Mouse (Mus musculus) cerebellum, adult 2 months (tissue): Measurements from ENCODE around the gene Chmp3. TPM values are rescaled to one million over a fixed set of nuclear protein-coding genes. Genes with fewer than 3 reads are reported as not detected.

Source experiments
- DNase-seq, 2 experiments: peaks; one replicate each; pipeline ENCODE4 v3.0.0; 2021
- H3K27ac ChIP-seq: fragments of 200-500 bp; 2 replicates; pipeline ENCODE4 v1.5.1; 2012; ENCODE audit warnings: low read length, control low read depth, inconsistent platforms; ENCODE audit not compliant: insufficient read depth
- H3K27me3 ChIP-seq: fragments of 200-500 bp; 2 replicates; pipeline ENCODE4 v1.6.1; 2012; ENCODE audit warnings: inconsistent platforms, mild to moderate bottlenecking, low read length, moderate library complexity; ENCODE audit not compliant: control insufficient read depth, insufficient read depth
- H3K4me1 ChIP-seq: fragments of 200-500 bp; 2 replicates; pipeline ENCODE4 v1.6.1; 2011; ENCODE audit warnings: low read length; ENCODE audit not compliant: control insufficient read depth, insufficient read depth
- H3K4me3 ChIP-seq: fragments of 200-500 bp; replicated peaks from 2 replicates; pipeline ENCODE3; 2011; ENCODE audit warnings: mild to moderate bottlenecking, low read depth, low read length, control low read depth; ENCODE audit not compliant: insufficient read depth
- CTCF ChIP-seq: fragments of 200-500 bp; IDR thresholded peaks from 2 replicates; pipeline ENCODE4 v1.5.1; 2011; ENCODE audit warnings: low read depth, mild to moderate bottlenecking, control low read depth, low read length, moderate library complexity, borderline replicate concordance; ENCODE audit not compliant: insufficient read depth
- POLR2A ChIP-seq: fragments of 200-500 bp; IDR thresholded peaks from 2 replicates; pipeline ENCODE4 v1.6.1; 2011; ENCODE audit warnings: low read length, control low read depth, borderline replicate concordance; ENCODE audit not compliant: insufficient read depth
- WGBS: fragments of 180-500 bp; shearing (Covaris S2); methylation state at CpG from one replicate; pipeline ENCODE4 v1.1.7; 2018; 5-methylcytosine and 5-hydroxymethylcytosine counted together
- polyA plus RNA-seq: library from polyadenylated mRNA; depleted of rRNA; stranded (reverse); fragments of >200 nt; gene quantifications from 2 replicates; pipeline ENCODE4 v1.2.3, GENCODE M21; 2012; rRNA removed

Gene Chmp3
- 115 and 125 TPM in 2 replicates for polyA plus RNA-seq

- peak within 1 kb of the TSS; percentile 99 for H3K27ac ChIP-seq
- TF ChIP-seq POLR2A (peak; percentile 66; the same call in 1 of the 2 replicates), CTCF (no peak)
- H3K27me3 ChIP-seq, result no peaks in the 10 kb centered on the region
- WGBS, result under 1% methylated on average over 59 of the region's 59 CpGs
- H3K4me1 ChIP-seq, result no peaks in the 10 kb centered on the region
- H3K4me3 ChIP-seq, result peak within 1 kb of the TSS; percentile 87
- peak; percentile 95 to 97 for DNase-seq
Observed at GRCm38 (mm10) chr6:71543686-71544499, at the start of gene Chmp3. Gene Chmp3 (plus strand): TSS chr6:71543797.

DNA sequence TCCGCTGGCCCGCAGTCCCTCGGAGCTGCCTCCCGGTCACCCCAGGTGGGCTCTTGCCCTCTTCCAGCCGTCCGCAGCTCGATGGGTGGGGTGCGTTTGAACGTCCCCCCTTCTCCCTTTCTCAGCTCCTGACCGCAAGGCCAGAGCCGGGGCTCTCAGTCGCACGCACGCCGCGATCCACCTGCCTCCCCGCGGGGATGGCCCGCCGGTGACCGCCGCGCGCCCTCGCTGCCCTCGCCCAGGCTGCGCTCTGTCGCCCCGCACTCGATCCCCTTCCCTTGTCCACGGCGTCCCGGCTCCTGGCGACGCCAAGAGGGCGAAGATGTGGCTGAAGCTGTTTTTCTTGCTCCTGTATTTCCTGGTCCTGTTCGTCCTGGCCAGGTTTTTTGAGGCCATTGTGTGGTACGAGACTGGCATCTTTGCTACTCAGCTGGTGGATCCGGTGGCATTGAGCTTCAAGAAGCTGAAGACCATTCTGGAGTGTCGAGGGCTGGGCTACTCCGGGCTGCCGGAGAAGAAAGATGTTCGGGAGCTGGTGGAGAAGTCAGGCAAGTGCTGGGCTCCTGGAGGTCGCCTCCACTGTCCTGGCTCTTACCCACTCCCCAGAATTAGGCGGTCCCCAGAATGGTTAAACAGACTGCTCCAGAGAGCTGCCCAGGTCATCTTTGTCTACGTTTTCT, 49.1 kb upstream of the Chmp3 start:
- no peaks in the 10 kb centered on the region for H3K27me3 ChIP-seq
- DNase-seq, result peak; percentile 72 to 85
- peak overlapping the region; percentile 95 for H3K4me3 ChIP-seq
- WGBS, result under 1% methylated on average over 46 of the region's 46 CpGs
- H3K4me1 ChIP-seq, result no peaks in the 10 kb centered on the region; the same call in none of the 2 replicates
- peak overlapping the region; percentile 95 for H3K27ac ChIP-seq
- TF ChIP-seq POLR2A (no peak), CTCF (no peak)

- peaks cover 10% of the 10 kb centered on the region for H3K4me1 ChIP-seq
- H3K27ac ChIP-seq, result no peak overlapping the region
- H3K4me3 ChIP-seq, result no peak overlapping the region
- DNase-seq, result no peak
- TF ChIP-seq CTCF, result no peak
- TF ChIP-seq POLR2A, result no peak
- no peaks in the 10 kb centered on the region for H3K27me3 ChIP-seq
- WGBS, result 64% methylated on average over 3 of the region's 3 CpGs
Observed at GRCm38 (mm10) chr6:71500575-71500974, 43.0 kb upstream of the Chmp3 start.

DNA sequence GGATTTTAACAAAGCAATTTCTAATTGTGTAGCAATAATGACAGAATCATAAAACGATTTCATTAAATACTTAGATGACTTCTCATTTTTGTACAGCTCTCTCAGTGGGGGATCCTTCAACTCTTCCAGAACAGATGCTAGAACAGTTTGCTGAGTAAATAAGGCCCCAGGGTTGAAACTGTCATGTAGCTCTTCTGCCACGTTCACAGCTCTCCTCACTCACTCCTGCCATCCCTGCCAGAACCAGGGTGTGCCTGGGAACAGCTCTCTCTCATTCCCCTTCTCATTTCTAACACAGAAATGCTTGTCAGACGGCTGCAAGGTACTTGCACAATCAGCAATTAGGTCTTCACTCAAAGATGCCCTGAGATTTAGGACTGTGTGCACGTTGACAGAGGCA, 40.6 kb upstream of the Chmp3 start:
- no peak for TF ChIP-seq CTCF
- no peak for TF ChIP-seq POLR2A
- Histone ChIP-seq H3K4me1 (peaks cover 13% of the 10 kb centered on the region; the same call in 1 of the 2 replicates), H3K27me3 (no peaks in the 10 kb centered on the region), H3K27ac (no peak overlapping the region), H3K4me3 (no peak overlapping the region)
- peak; percentile 27 to 42 for DNase-seq
- WGBS, result 15% methylated on average over 4 of the region's 4 CpGs

GRCm38 (mm10) chr6:71503670-71504069, 39.9 kb upstream of the Chmp3 start:
- Histone ChIP-seq H3K4me3 (no peak overlapping the region), H3K4me1 (peaks cover 13% of the 10 kb centered on the region; the same call in 1 of the 2 replicates), H3K27ac (no peak overlapping the region), H3K27me3 (no peaks in the 10 kb centered on the region)
- DNase-seq, result no peak
- TF ChIP-seq CTCF (no peak), POLR2A (no peak)

DNA sequence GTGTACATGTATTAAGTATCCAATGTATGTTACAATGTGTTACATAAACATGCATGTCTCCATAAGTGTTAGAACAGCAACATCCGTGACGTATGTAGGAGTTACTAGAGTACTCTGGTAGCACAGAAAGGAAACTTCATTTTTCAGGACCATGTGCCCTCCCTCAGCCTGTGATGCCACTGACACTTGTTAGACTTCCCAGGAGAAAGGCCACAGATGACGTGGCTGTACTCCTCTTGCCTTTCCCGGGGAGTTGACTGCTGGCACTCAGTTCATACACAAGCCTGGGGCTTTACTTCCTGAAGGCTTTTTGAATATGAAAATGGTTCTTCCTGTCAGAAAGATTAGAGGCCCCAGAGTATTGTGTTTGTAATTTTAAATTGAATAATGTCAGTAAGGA, 39.5 kb upstream of the Chmp3 start:
- DNase-seq, result peak in 1 of 2 experiments; percentile 44
- H3K4me1 ChIP-seq, result peaks cover 13% of the 10 kb centered on the region; the same call in 1 of the 2 replicates
- H3K27me3 ChIP-seq, result no peaks in the 10 kb centered on the region
- H3K4me3 ChIP-seq, result no peak overlapping the region
- no peak overlapping the region for H3K27ac ChIP-seq
- TF ChIP-seq CTCF, result no peak
- TF ChIP-seq POLR2A, result no peak
- WGBS, result 45% methylated on average over 4 of the region's 4 CpGs

DNA sequence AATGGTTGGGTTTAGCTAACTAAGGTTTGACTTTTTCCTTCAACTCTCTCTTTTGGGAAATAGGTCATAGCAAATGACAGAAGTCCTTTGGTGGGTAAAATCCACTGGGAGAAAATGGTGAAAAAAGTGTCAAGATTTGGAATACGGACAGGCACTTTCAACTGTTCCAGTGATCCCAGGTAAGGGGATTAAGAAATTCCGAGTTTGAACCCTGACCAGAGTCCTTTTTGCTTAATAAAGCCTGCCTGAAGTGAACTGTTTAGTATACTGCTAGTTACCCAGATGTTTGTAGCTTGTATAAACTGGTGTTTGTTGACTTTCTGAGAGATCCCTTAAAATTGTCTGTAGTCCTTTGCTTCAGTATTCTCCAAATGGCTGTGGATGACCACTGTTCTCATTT, 37.9 kb upstream of the Chmp3 start:
- H3K4me1 ChIP-seq, result peaks cover 13% of the 10 kb centered on the region; the same call in 1 of the 2 replicates
- 89% methylated on average over 2 of the region's 2 CpGs for WGBS
- DNase-seq, result no peak

More for the DNA sequence above, 37.9 kb upstream of the Chmp3 start:
- Histone ChIP-seq H3K4me3 (no peak overlapping the region), H3K27ac (no peak overlapping the region), H3K27me3 (no peaks in the 10 kb centered on the region)
- no peak for TF ChIP-seq CTCF
- no peak for TF ChIP-seq POLR2A
